8 mouse cellular contexts compared by ENCODE assay signal in genomic region chr19:44294588-44295041, GRCm38 (mm10). TPM values are rescaled to one million over a fixed set of nuclear protein-coding genes. Genes with fewer than 3 reads are reported as not detected.
A peak's percentile ranks its signal among the peaks of the same experiment; 100 is the strongest.
DNase-seq lines count a peak whose midpoint lies in the region; ATAC-seq and TF ChIP-seq lines count a peak whose summit lies in the region.

No protein-coding gene starts in this region.

- H3K4me2 ChIP-seq in embryonic facial prominence, embryonic 14.5 days (ENCODE audit: low read depth, low read length): peak overlapping the region; percentile 82
- peak overlapping the region; percentile 91 for H3K4me2 ChIP-seq in kidney, embryonic 14.5 days (replicated peaks; ENCODE audit: low read depth, low read length)
- H3K4me2 ChIP-seq in limb, embryonic 15.5 days: peak overlapping the region; percentile 84
- peak overlapping the region; percentile 100 for H3K4me2 ChIP-seq in midbrain, postnatal 0 days (ENCODE audit: low read depth, low read length, poor library complexity, severe bottlenecking)

- no peak overlapping the region for H3K27ac ChIP-seq in bone marrow, adult 2 months (ENCODE audit: control insufficient read depth, insufficient read depth, low read depth, low read length, poor library complexity)
- peak overlapping the region; percentile 95 for H3K27ac ChIP-seq in embryonic facial prominence, embryonic 14.5 days (replicated peaks; ENCODE audit: low read depth, low read length)
- peak overlapping the region; percentile 98 for H3K27ac ChIP-seq in kidney, embryonic 14.5 days (ENCODE audit: low read depth, low read length)
- peak overlapping the region; percentile 97 for H3K27ac ChIP-seq in limb, embryonic 15.5 days
- peak overlapping the region; percentile 99 for H3K27ac ChIP-seq in midbrain, postnatal 0 days (ENCODE audit: low read depth, low read length)

- H3K9me3 ChIP-seq in embryonic facial prominence, embryonic 14.5 days (ENCODE audit: control insufficient read depth, low read length): no peaks in the 10 kb centered on the region
- no peaks in the 10 kb centered on the region for H3K9me3 ChIP-seq in kidney, embryonic 14.5 days (ENCODE audit: control insufficient read depth, low read length)
- H3K9me3 ChIP-seq in limb, embryonic 15.5 days: no peaks in the 10 kb centered on the region
- H3K9me3 ChIP-seq in midbrain, postnatal 0 days (ENCODE audit: low read length): no peaks in the 10 kb centered on the region

- peak; percentile 39 for ATAC-seq in embryonic facial prominence, embryonic 14.5 days (ENCODE audit: low read depth)
- ATAC-seq in kidney, embryonic 14.5 days (ENCODE audit: low FRiP score, low TSS enrichment): peak; percentile 16; the same call in 1 of the 2 replicates
- peak; percentile 49; the same call in 1 of the 2 replicates for ATAC-seq in limb, embryonic 15.5 days (ENCODE audit: insufficient number of reproducible peaks, low FRiP score, low TSS enrichment, low read depth)
- peak; percentile 71 for ATAC-seq in midbrain, postnatal 0 days (ENCODE audit: low FRiP score)

- WGBS in bone marrow, adult 2 months: under 1% methylated on average over 14 of the region's 14 CpGs
- whole genome bisulfite sequencing in embryonic facial prominence, embryonic 14.5 days: under 1% methylated on average over 14 of the region's 14 CpGs
- WGBS in kidney, embryonic 14.5 days: under 1% methylated on average over 14 of the region's 14 CpGs
- WGBS in limb, embryonic 15.5 days: under 1% methylated on average over 14 of the region's 14 CpGs
- WGBS in midbrain, postnatal 0 days: 1% methylated on average over 14 of the region's 14 CpGs

- peak overlapping the region; percentile 89 for H3K9ac ChIP-seq in embryonic facial prominence, embryonic 14.5 days (ENCODE audit: low read depth, low read length)
- H3K9ac ChIP-seq in kidney, embryonic 14.5 days (ENCODE audit: low read depth, low read length): peak overlapping the region; percentile 87
- peak overlapping the region; percentile 87 for H3K9ac ChIP-seq in limb, embryonic 15.5 days
- H3K9ac ChIP-seq in midbrain, postnatal 0 days (replicated peaks; ENCODE audit: low read length, poor library complexity, severe bottlenecking): peak overlapping the region; percentile 95

- H3K27me3 ChIP-seq in embryonic facial prominence, embryonic 14.5 days (replicated peaks; ENCODE audit: control insufficient read depth, insufficient read depth, low read length): no peaks in the 10 kb centered on the region
- no peaks in the 10 kb centered on the region for H3K27me3 ChIP-seq in kidney, embryonic 14.5 days (ENCODE audit: control insufficient read depth, insufficient read depth, low read length)
- no peaks in the 10 kb centered on the region for H3K27me3 ChIP-seq in limb, embryonic 15.5 days
- no peaks in the 10 kb centered on the region for H3K27me3 ChIP-seq in midbrain, postnatal 0 days (ENCODE audit: insufficient read depth, low read length)

- TF ChIP-seq CTCF in bone marrow, adult 2 months (IDR thresholded peaks at IDR 0.05; ENCODE audit: control insufficient read depth, insufficient read depth, low read length): peak; percentile 97
- TF ChIP-seq CTCF in midbrain, postnatal 0 days (IDR thresholded peaks at IDR 0.05): peak; percentile 98

- peaks cover 2% of the 10 kb centered on the region; the same call in 1 of the 2 replicates for H3K4me1 ChIP-seq in bone marrow, adult 2 months (ENCODE audit: control insufficient read depth, insufficient read depth, low read length)
- H3K4me1 ChIP-seq in embryonic facial prominence, embryonic 14.5 days (ENCODE audit: control insufficient read depth, insufficient read depth, low read length): peaks cover 37% of the 10 kb centered on the region
- H3K4me1 ChIP-seq in kidney, embryonic 14.5 days (ENCODE audit: control insufficient read depth, insufficient read depth, low read length): peaks cover 44% of the 10 kb centered on the region
- H3K4me1 ChIP-seq in limb, embryonic 15.5 days: peaks cover 55% of the 10 kb centered on the region
- H3K4me1 ChIP-seq in midbrain, postnatal 0 days (ENCODE audit: insufficient read depth, low read length): peaks cover 34% of the 10 kb centered on the region

- peaks cover 48% of the 10 kb centered on the region for H3K36me3 ChIP-seq in embryonic facial prominence, embryonic 14.5 days (ENCODE audit: control insufficient read depth, insufficient read depth, low read length)
- peaks cover 46% of the 10 kb centered on the region for H3K36me3 ChIP-seq in kidney, embryonic 14.5 days (ENCODE audit: control insufficient read depth, insufficient read depth, low read length)
- peaks cover 41% of the 10 kb centered on the region for H3K36me3 ChIP-seq in limb, embryonic 15.5 days
- H3K36me3 ChIP-seq in midbrain, postnatal 0 days (ENCODE audit: insufficient read depth, low read length): peaks cover 16% of the 10 kb centered on the region

- peak overlapping the region; percentile 66 for H3K4me3 ChIP-seq in bone marrow, adult 2 months (replicated peaks; ENCODE audit: control insufficient read depth, low read depth, low read length)
- peak overlapping the region; percentile 71 for H3K4me3 ChIP-seq in embryonic facial prominence, embryonic 14.5 days (ENCODE audit: low read depth, low read length)
- peak overlapping the region; percentile 96 for H3K4me3 ChIP-seq in kidney, embryonic 14.5 days (ENCODE audit: low read length)
- H3K4me3 ChIP-seq in limb, embryonic 15.5 days: peak overlapping the region; percentile 80
- H3K4me3 ChIP-seq in midbrain, postnatal 0 days (ENCODE audit: low read depth, low read length): peak overlapping the region; percentile 92

- no peak for TF ChIP-seq POLR2A in bone marrow, adult 2 months (IDR thresholded peaks at IDR 0.05; ENCODE audit: borderline replicate concordance, control insufficient read depth, low read depth, low read length)

- DNase-seq in 416B (ENCODE audit: low read depth): peak; percentile 57
- DNase-seq in embryonic facial prominence, embryonic 14.5 days (ENCODE audit: low spot score): peak; percentile 96
- peak; percentile 79 to 82 for DNase-seq in heart, adult 9 months (ENCODE audit: low spot score in 2 of 2)
- DNase-seq in midbrain, postnatal 0 days (ENCODE audit: low spot score): peak; percentile 94
- DNase-seq in spleen, postnatal 10 days (ENCODE audit: low spot score in 2 of 2): peak; percentile 81 to 93

RNA-seq across cellular contexts. Expression of gene Scd2, which starts 1.1 kb away (rescaled TPM):
- 7.2 and 19.7 TPM in 2 replicates for polyA plus RNA-seq in bone marrow, adult 2 months (2011; ENCODE audit: insufficient read depth, insufficient read length, low replicate concordance, missing spikeins)
- 212 and 224 TPM in 2 replicates for polyA plus RNA-seq in embryonic facial prominence, embryonic 14.5 days (2014; fragmentation: Nextera tagmentation; extraction: Ambion mirVana)
- 103 and 205 TPM in 2 replicates for polyA plus RNA-seq in kidney, embryonic 14.5 days (2014; fragmentation: Nextera tagmentation; extraction: Ambion mirVana)
- polyA plus RNA-seq in limb, embryonic 15.5 days (2015; fragmentation: Nextera tagmentation; extraction: Ambion mirVana): 200 and 221 TPM in 2 replicates
- 905 and 948 TPM in 2 replicates for total RNA-seq in midbrain, postnatal 0 days (2014; rRNA removed)
- 224 and 226 TPM in 2 replicates for polyA plus RNA-seq in midbrain, postnatal 0 days (2015; fragmentation: Nextera tagmentation; extraction: Ambion mirVana)

RNA-seq across cellular contexts. Expression of gene Scd4, which starts 38.3 kb away (rescaled TPM):
- not detected in 2 replicates for polyA plus RNA-seq in bone marrow, adult 2 months (2011; ENCODE audit: insufficient read depth, insufficient read length, low replicate concordance, missing spikeins)
- polyA plus RNA-seq in embryonic facial prominence, embryonic 14.5 days (2014; fragmentation: Nextera tagmentation; extraction: Ambion mirVana): 0.37 and 0.51 TPM in 2 replicates
- 0.11 TPM in 1 of 2 replicates, not detected in the other for polyA plus RNA-seq in kidney, embryonic 14.5 days (2014; fragmentation: Nextera tagmentation; extraction: Ambion mirVana)
- polyA plus RNA-seq in limb, embryonic 15.5 days (2015; fragmentation: Nextera tagmentation; extraction: Ambion mirVana): 0.20 and 0.41 TPM in 2 replicates
- 0.33 and 0.44 TPM in 2 replicates for total RNA-seq in midbrain, postnatal 0 days (2014; rRNA removed)
- 0.17 TPM in 1 of 2 replicates, not detected in the other for polyA plus RNA-seq in midbrain, postnatal 0 days (2015; fragmentation: Nextera tagmentation; extraction: Ambion mirVana)

Comparison
In these comparisons a context has a peak if more than half of its experiments do, and no peak if none do; other contexts are left out.
1. ATAC-seq: peak in every context shown above with its lines; median percentile 71 in midbrain, postnatal 0 days; 49 in limb, embryonic 15.5 days; 39 in embryonic facial prominence, embryonic 14.5 days; 16 in kidney, embryonic 14.5 days.